Mouse (Mus musculus) embryonic facial prominence, embryonic 10.5 days (tissue): ENCODE results near the gene Senp5. TPM values are rescaled to one million over a fixed set of nuclear protein-coding genes. Genes with fewer than 3 reads are reported as not detected.
A peak's percentile ranks its signal among the peaks of the same experiment; 100 is the strongest.
"Not testable (repeated sequence)": the region's sequence is repeated elsewhere in the genome, so short reads cannot be mapped to it uniquely, and the experiment has no call there.

Source experiments
- DNase-seq: peaks from one replicate; pipeline ENCODE4 v3.0.0-alpha.2; 2017; ENCODE audit warnings: low spot score
- H3K27ac ChIP-seq: fragments of 300-500 bp; sonication (generic); replicated peaks from 2 replicates; pipeline ENCODE4 v1.5.1; 2016; ENCODE audit warnings: mild to moderate bottlenecking
- H3K27me3 ChIP-seq: fragments of 300-500 bp; sonication (generic); replicated peaks from 2 replicates; pipeline ENCODE4 v1.6.1; 2016; ENCODE audit warnings: low read depth, mild to moderate bottlenecking; ENCODE audit not compliant: poor library complexity, severe bottlenecking
- H3K36me3 ChIP-seq: fragments of 300-500 bp; sonication (generic); replicated peaks from 2 replicates; pipeline ENCODE4 v1.6.1; 2016; ENCODE audit warnings: mild to moderate bottlenecking, moderate library complexity
- H3K4me1 ChIP-seq: fragments of 300-500 bp; sonication (generic); 2 replicates; pipeline ENCODE4 v1.6.1; 2016
- H3K4me3 ChIP-seq: fragments of 300-500 bp; sonication (generic); 2 replicates; pipeline ENCODE4 v1.5.1; 2016; ENCODE audit warnings: mild to moderate bottlenecking, moderate library complexity
- H3K9me3 ChIP-seq: fragments of 300-500 bp; sonication (generic); 2 replicates; pipeline ENCODE4 v1.6.1; 2016; ENCODE audit warnings: mild to moderate bottlenecking
- WGBS: fragments of 180-500 bp; shearing (Covaris S2); methylation state at CpG from one replicate; pipeline ENCODE4 v1.1.7; 2016; 5-methylcytosine and 5-hydroxymethylcytosine counted together
- polyA plus RNA-seq: library from polyadenylated mRNA; unstranded; fragments of >200 nt; fragmentation: Nextera tagmentation; extraction: Ambion mirVana; gene quantifications from 2 replicates; pipeline ENCODE4 v1.2.1, GENCODE M21; 2016

The Senp5 gene
- polyA plus RNA-seq, 1 experiment from 2014 or later, result 21.5 TPM

GRCm38 (mm10) chr16:31979501-31979900 lies 23.6 kb downstream of the Senp5 start:
- Histone ChIP-seq H3K4me1 (no peaks in the 10 kb centered on the region), H3K9me3 (no peaks in the 10 kb centered on the region), H3K27me3 (no peaks in the 10 kb centered on the region), H3K4me3 (no peak overlapping the region), H3K27ac (no peak overlapping the region), H3K36me3 (peaks cover 84% of the 10 kb centered on the region)
- 93% methylated on average over 3 of the region's 3 CpGs for WGBS
- no peak for DNase-seq

- peaks cover 88% of the 10 kb centered on the region for H3K36me3 ChIP-seq
- H3K4me3 ChIP-seq, result no peak overlapping the region
- H3K4me1 ChIP-seq, result no peaks in the 10 kb centered on the region
- DNase-seq, result no peak
- 91% methylated on average over 4 of the region's 4 CpGs for WGBS
- no peaks in the 10 kb centered on the region for H3K9me3 ChIP-seq
- no peaks in the 10 kb centered on the region for H3K27me3 ChIP-seq
- no peak overlapping the region for H3K27ac ChIP-seq
Measured at GRCm38 (mm10) chr16:31975258-31975657, 27.8 kb downstream of the Senp5 start.

GRCm38 (mm10) chr16:31963224-31963623 lies 39.9 kb downstream of the Senp5 start:
- no peak overlapping the region for H3K4me3 ChIP-seq
- peaks cover 92% of the 10 kb centered on the region for H3K36me3 ChIP-seq
- 93% methylated on average over 7 of the region's 7 CpGs for WGBS

GRCm38 (mm10) chr16:31948345-31948774 lies 54.7 kb downstream of the Senp5 start, which contains the start of the genes 0610012G03Rik and Ncbp2:
Gene 0610012G03Rik (minus strand): TSS chr16:31948494.
Gene Ncbp2 (plus strand): TSS chr16:31948513.
- Histone ChIP-seq H3K4me3 (peak within 1 kb of the TSS; percentile 82), H3K36me3 (peaks cover 55% of the 10 kb centered on the region)
- WGBS, result under 1% methylated on average over 55 of the region's 55 CpGs

More at GRCm38 (mm10) chr16:31963224-31963623, 39.9 kb downstream of the Senp5 start:
- no peaks in the 10 kb centered on the region for H3K9me3 ChIP-seq
- no peak overlapping the region for H3K27ac ChIP-seq
- no peak for DNase-seq
- no peaks in the 10 kb centered on the region for H3K4me1 ChIP-seq
- no peaks in the 10 kb centered on the region for H3K27me3 ChIP-seq

GRCm38 (mm10) chr16:31947901-31948316 lies 55.2 kb downstream of the Senp5 start:
- Histone ChIP-seq H3K27ac (peak overlapping the region; percentile 90), H3K9me3 (no peaks in the 10 kb centered on the region), H3K4me3 (peak overlapping the region; percentile 82), H3K36me3 (peaks cover 52% of the 10 kb centered on the region), H3K27me3 (no peaks in the 10 kb centered on the region), H3K4me1 (peaks cover 38% of the 10 kb centered on the region)
- DNase-seq, result no peak
- whole genome bisulfite sequencing, result under 1% methylated on average over 38 of the region's 38 CpGs

More at GRCm38 (mm10) chr16:31948345-31948774, 54.7 kb downstream of the Senp5 start, which contains the start of the genes 0610012G03Rik and Ncbp2:
- Histone ChIP-seq H3K4me1 (peaks cover 38% of the 10 kb centered on the region), H3K27me3 (no peaks in the 10 kb centered on the region), H3K27ac (peak within 1 kb of the TSS; percentile 90), H3K9me3 (no peaks in the 10 kb centered on the region)
- peak; percentile 97 for DNase-seq

- Histone ChIP-seq H3K4me3 (peak overlapping the region; percentile 82), H3K4me1 (peaks cover 38% of the 10 kb centered on the region), H3K9me3 (no peaks in the 10 kb centered on the region), H3K27ac (peak overlapping the region; percentile 90; the same call in 1 of the 2 replicates), H3K27me3 (no peaks in the 10 kb centered on the region), H3K36me3 (peaks cover 47% of the 10 kb centered on the region)
- WGBS, result 43% methylated on average over 8 of the region's 8 CpGs
- DNase-seq, result no peak
Measured at GRCm38 (mm10) chr16:31947333-31947732, 55.8 kb downstream of the Senp5 start.

GRCm38 (mm10) chr16:31945986-31946385 lies 57.1 kb downstream of the Senp5 start:
- not testable (repeated sequence) for H3K27me3 ChIP-seq, H3K27ac ChIP-seq, H3K4me3 ChIP-seq, H3K9me3 ChIP-seq, DNase-seq
- peaks cover 38% of the 10 kb centered on the region for H3K4me1 ChIP-seq
- peaks cover 33% of the 10 kb centered on the region for H3K36me3 ChIP-seq
- WGBS, result 91% methylated on average over 6 of the region's 6 CpGs

GRCm38 (mm10) chr16:31945372-31945771 lies 57.7 kb downstream of the Senp5 start:
- DNase-seq, result no peak
- Histone ChIP-seq H3K4me1 (peaks cover 38% of the 10 kb centered on the region), H3K36me3 (peaks cover 27% of the 10 kb centered on the region), H3K27me3 (no peaks in the 10 kb centered on the region), H3K9me3 (no peaks in the 10 kb centered on the region), H3K27ac (no peak overlapping the region), H3K4me3 (no peak overlapping the region)
- 89% methylated on average over 6 of the region's 6 CpGs for WGBS

- 92% methylated on average over 12 of the region's 12 CpGs for WGBS
Measured at GRCm38 (mm10) chr16:31944698-31945255, 58.3 kb downstream of the Senp5 start.

GRCm38 (mm10) chr16:31943980-31944379 lies 59.1 kb downstream of the Senp5 start:
- no peaks in the 10 kb centered on the region for H3K9me3 ChIP-seq
- H3K4me3 ChIP-seq, result no peak overlapping the region
- peaks cover 30% of the 10 kb centered on the region for H3K4me1 ChIP-seq
- 3% methylated on average over 10 of the region's 10 CpGs for WGBS
- no peaks in the 10 kb centered on the region for H3K27me3 ChIP-seq
- no peak overlapping the region for H3K27ac ChIP-seq
- peak; percentile 84 for DNase-seq
- H3K36me3 ChIP-seq, result peaks cover 21% of the 10 kb centered on the region

More at GRCm38 (mm10) chr16:31944698-31945255, 58.3 kb downstream of the Senp5 start:
- Histone ChIP-seq H3K36me3 (peaks cover 21% of the 10 kb centered on the region), H3K4me3 (no peak overlapping the region), H3K9me3 (no peaks in the 10 kb centered on the region), H3K27ac (no peak overlapping the region), H3K4me1 (peaks cover 38% of the 10 kb centered on the region), H3K27me3 (no peaks in the 10 kb centered on the region)
- no peak for DNase-seq

- no peak overlapping the region for H3K4me3 ChIP-seq
- no peak for DNase-seq
- H3K27ac ChIP-seq, result no peak overlapping the region
- H3K9me3 ChIP-seq, result no peaks in the 10 kb centered on the region
- peaks cover 13% of the 10 kb centered on the region for H3K27me3 ChIP-seq
- peaks cover 15% of the 10 kb centered on the region for H3K36me3 ChIP-seq
- peaks cover 8% of the 10 kb centered on the region for H3K4me1 ChIP-seq
- WGBS, result 70% methylated on average over 2 of the region's 2 CpGs
Measured at GRCm38 (mm10) chr16:31940586-31940985, 62.5 kb downstream of the Senp5 start.

- Histone ChIP-seq H3K27me3 (peaks cover 30% of the 10 kb centered on the region), H3K27ac (no peak overlapping the region), H3K4me1 (peaks cover 20% of the 10 kb centered on the region), H3K36me3 (no peaks in the 10 kb centered on the region), H3K9me3 (no peaks in the 10 kb centered on the region), H3K4me3 (no peak overlapping the region)
- no peak for DNase-seq
- 76% methylated on average over 6 of the region's 6 CpGs for WGBS
Measured at GRCm38 (mm10) chr16:31938856-31939255, 64.2 kb downstream of the Senp5 start.

GRCm38 (mm10) chr16:31936568-31936967 lies 66.5 kb downstream of the Senp5 start:
- H3K9me3 ChIP-seq, result no peaks in the 10 kb centered on the region
- no peaks in the 10 kb centered on the region for H3K36me3 ChIP-seq
- H3K4me3 ChIP-seq, result no peak overlapping the region
- H3K4me1 ChIP-seq, result peaks cover 40% of the 10 kb centered on the region
- WGBS, result 80% methylated on average over 4 of the region's 4 CpGs
- no peak for DNase-seq
- peaks cover 51% of the 10 kb centered on the region for H3K27me3 ChIP-seq
- no peak overlapping the region for H3K27ac ChIP-seq
